Mouse (Mus musculus) lung, embryonic 15.5 days (tissue): ENCODE data around the gene Tgfbr3l. TPM values are rescaled to one million over a fixed set of nuclear protein-coding genes. Genes with fewer than 3 reads are reported as not detected.

Experiments
- ATAC-seq: fragments of 200-750 bp; cut with Nextera tagmentation; 2 replicates; pipeline ENCODE4 v1.8.0; 2017; ENCODE audit warnings: moderate number of reproducible peaks, borderline replicate concordance; ENCODE audit not compliant: low FRiP score, low TSS enrichment; ENCODE audit errors: extremely low read depth
- H3K27ac ChIP-seq: fragments of 300-500 bp; sonication (generic); 2 replicates; pipeline ENCODE4 v1.5.1; 2015; ENCODE audit warnings: moderate library complexity, mild to moderate bottlenecking, inconsistent platforms
- H3K27me3 ChIP-seq: fragments of 300-500 bp; sonication (generic); 2 replicates; pipeline ENCODE4 v1.6.1; 2015; ENCODE audit warnings: inconsistent platforms
- H3K36me3 ChIP-seq: fragments of 300-500 bp; sonication (generic); 2 replicates; pipeline ENCODE4 v1.6.1; 2015; ENCODE audit warnings: inconsistent platforms
- H3K4me1 ChIP-seq: fragments of 300-500 bp; sonication (generic); 2 replicates; pipeline ENCODE4 v1.6.1; 2015; ENCODE audit warnings: inconsistent platforms
- H3K4me2 ChIP-seq: fragments of 300-500 bp; sonication (generic); 2 replicates; pipeline ENCODE4 v1.6.1; 2015; ENCODE audit warnings: inconsistent platforms, mild to moderate bottlenecking, moderate library complexity
- H3K4me3 ChIP-seq: fragments of 300-500 bp; sonication (generic); 2 replicates; pipeline ENCODE4 v1.5.1; 2015; ENCODE audit warnings: mild to moderate bottlenecking, inconsistent platforms
- H3K9ac ChIP-seq: fragments of 300-500 bp; sonication (generic); 2 replicates; pipeline ENCODE4 v1.6.1; 2015; ENCODE audit warnings: inconsistent platforms
- H3K9me3 ChIP-seq: fragments of 300-500 bp; sonication (generic); 2 replicates; pipeline ENCODE4 v1.6.1; 2016; ENCODE audit warnings: inconsistent platforms
- WGBS: fragments of 180-500 bp; shearing (Covaris S2); methylation state at CpG from one replicate; pipeline ENCODE4 v1.1.7; 2015; 5-methylcytosine and 5-hydroxymethylcytosine counted together
- polyA plus RNA-seq: library from polyadenylated mRNA; unstranded; fragments of >200 nt; fragmentation: Nextera tagmentation; extraction: Ambion mirVana; gene quantifications from 2 replicates; pipeline ENCODE4 v1.2.1, GENCODE M21; 2015

Tgfbr3l gene
- polyA plus RNA-seq, result 2.5 and 3.4 TPM in 2 replicates

GRCm38 (mm10) chr8:4247951-4248540, at the start of gene Tgfbr3l:
TSS of gene Tgfbr3l (plus strand) at chr8:4248214.
- 0 out of 2 replicates have a peak within 1 kb of the TSS, but pooled peaks have one; percentile 6 for H3K9ac ChIP-seq
- no peaks in the 10 kb centered on the region for H3K9me3 ChIP-seq
- WGBS, result 73% methylated on average over 15 of the region's 15 CpGs
- H3K27me3 ChIP-seq, result no peaks in the 10 kb centered on the region
- H3K4me2 ChIP-seq, result no peak within 1 kb of the TSS
- H3K27ac ChIP-seq, result no peak within 1 kb of the TSS
- peaks cover 48% of the 10 kb centered on the region for H3K36me3 ChIP-seq
- peaks cover 19% of the 10 kb centered on the region for H3K4me1 ChIP-seq
- no peak for ATAC-seq
- no peak within 1 kb of the TSS for H3K4me3 ChIP-seq

GRCm38 (mm10) chr8:4201321-4201720, 46.7 kb upstream of the Tgfbr3l start:
- Histone ChIP-seq H3K9me3 (no peaks in the 10 kb centered on the region), H3K4me2 (no peak overlapping the region), H3K4me3 (no peak overlapping the region), H3K27ac (no peak overlapping the region), H3K36me3 (0 out of 2 replicates have a peak, but pooled peaks cover 2% of the 10 kb centered on the region), H3K4me1 (peaks cover 8% of the 10 kb centered on the region), H3K27me3 (peaks cover 14% of the 10 kb centered on the region), H3K9ac (no peak overlapping the region)
- ATAC-seq, result no peak
- WGBS, result 54% methylated on average over 2 of the region's 2 CpGs

GRCm38 (mm10) chr8:4205246-4206123, 42.5 kb upstream of the Tgfbr3l start:
- 35% methylated on average over 38 of the region's 38 CpGs for WGBS
- H3K36me3 ChIP-seq, result peaks cover 6% of the 10 kb centered on the region; the same call in 1 of the 2 replicates
- H3K4me2 ChIP-seq, result peak overlapping the region; percentile 28
- H3K4me1 ChIP-seq, result peaks cover 16% of the 10 kb centered on the region
- H3K9me3 ChIP-seq, result no peaks in the 10 kb centered on the region
- H3K9ac ChIP-seq, result no peak overlapping the region
- peaks cover 17% of the 10 kb centered on the region for H3K27me3 ChIP-seq
- no peak overlapping the region for H3K27ac ChIP-seq
- no peak for ATAC-seq
- no peak overlapping the region for H3K4me3 ChIP-seq

GRCm38 (mm10) chr8:4206182-4207015, 41.6 kb upstream of the Tgfbr3l start:
- no peaks in the 10 kb centered on the region for H3K9me3 ChIP-seq
- H3K36me3 ChIP-seq, result peaks cover 6% of the 10 kb centered on the region; the same call in 1 of the 2 replicates
- ATAC-seq, result 0 out of 2 replicates have a peak, but pooled peaks have one; percentile 35
- WGBS, result 24% methylated on average over 44 of the region's 44 CpGs
- peak overlapping the region; percentile 10; the same call in 1 of the 2 replicates for H3K9ac ChIP-seq
- peaks cover 16% of the 10 kb centered on the region for H3K4me1 ChIP-seq
- no peak overlapping the region for H3K27ac ChIP-seq
- H3K4me2 ChIP-seq, result peak overlapping the region; percentile 28
- H3K4me3 ChIP-seq, result no peak overlapping the region
- peaks cover 17% of the 10 kb centered on the region for H3K27me3 ChIP-seq

GRCm38 (mm10) chr8:4207016-4207350, 41.0 kb upstream of the Tgfbr3l start:
- ATAC-seq, result no peak
- Histone ChIP-seq H3K4me2 (peak overlapping the region; percentile 28; the same call in 1 of the 2 replicates), H3K27ac (no peak overlapping the region), H3K9ac (0 out of 2 replicates have a peak overlapping the region, but pooled peaks have one; percentile 10), H3K4me1 (peaks cover 16% of the 10 kb centered on the region), H3K36me3 (peaks cover 6% of the 10 kb centered on the region; the same call in 1 of the 2 replicates), H3K27me3 (peaks cover 17% of the 10 kb centered on the region), H3K4me3 (no peak overlapping the region), H3K9me3 (no peaks in the 10 kb centered on the region)
- WGBS, result 72% methylated on average over 2 of the region's 2 CpGs

- no peak overlapping the region for H3K27ac ChIP-seq
- no peaks in the 10 kb centered on the region for H3K9me3 ChIP-seq
- H3K27me3 ChIP-seq, result peaks cover 17% of the 10 kb centered on the region
- no peak overlapping the region for H3K4me3 ChIP-seq
- no peak overlapping the region for H3K4me2 ChIP-seq
- no peak for ATAC-seq
- peaks cover 37% of the 10 kb centered on the region for H3K4me1 ChIP-seq
- peaks cover 6% of the 10 kb centered on the region; the same call in 1 of the 2 replicates for H3K36me3 ChIP-seq
- no peak overlapping the region for H3K9ac ChIP-seq
- WGBS, result 60% methylated on average over 6 of the region's 6 CpGs
Observed at GRCm38 (mm10) chr8:4211097-4211496, 36.9 kb upstream of the Tgfbr3l start.

- Histone ChIP-seq H3K9me3 (no peaks in the 10 kb centered on the region), H3K9ac (peak overlapping the region; percentile 36), H3K27ac (peak overlapping the region; percentile 85), H3K4me3 (peak overlapping the region; percentile 41), H3K4me2 (peak overlapping the region; percentile 84), H3K27me3 (peaks cover 28% of the 10 kb centered on the region), H3K4me1 (peaks cover 36% of the 10 kb centered on the region), H3K36me3 (peaks cover 6% of the 10 kb centered on the region; the same call in 1 of the 2 replicates)
- peak; percentile 10; the same call in 1 of the 2 replicates for ATAC-seq
- under 1% methylated on average over 25 of the region's 25 CpGs for whole genome bisulfite sequencing
Observed at GRCm38 (mm10) chr8:4212809-4213209, 35.2 kb upstream of the Tgfbr3l start.

- WGBS, result 2% methylated on average over 18 of the region's 18 CpGs
- Histone ChIP-seq H3K36me3 (peaks cover 6% of the 10 kb centered on the region; the same call in 1 of the 2 replicates), H3K4me3 (peak overlapping the region; percentile 41), H3K9me3 (no peaks in the 10 kb centered on the region), H3K27me3 (peaks cover 34% of the 10 kb centered on the region), H3K27ac (peak overlapping the region; percentile 85), H3K4me1 (peaks cover 36% of the 10 kb centered on the region), H3K9ac (peak overlapping the region; percentile 36), H3K4me2 (peak overlapping the region; percentile 84)
- peak; percentile 70 for ATAC-seq
Observed at GRCm38 (mm10) chr8:4213210-4214005, 34.6 kb upstream of the Tgfbr3l start.

GRCm38 (mm10) chr8:4214006-4214980, 33.7 kb upstream of the Tgfbr3l start:
- Histone ChIP-seq H3K9ac (peak overlapping the region; percentile 36; the same call in 1 of the 2 replicates), H3K4me1 (peaks cover 36% of the 10 kb centered on the region), H3K4me2 (peak overlapping the region; percentile 84), H3K4me3 (peak overlapping the region; percentile 41), H3K9me3 (no peaks in the 10 kb centered on the region), H3K27ac (peak overlapping the region; percentile 85), H3K27me3 (peaks cover 36% of the 10 kb centered on the region), H3K36me3 (peaks cover 6% of the 10 kb centered on the region; the same call in 1 of the 2 replicates)
- 5% methylated on average over 33 of the region's 33 CpGs for WGBS
- ATAC-seq, result peak; percentile 80

- H3K4me1 ChIP-seq, result peaks cover 36% of the 10 kb centered on the region
- H3K9ac ChIP-seq, result peak overlapping the region; percentile 60
- peak overlapping the region; percentile 67 for H3K4me2 ChIP-seq
- 8% methylated on average over 18 of the region's 18 CpGs for WGBS
- peak overlapping the region; percentile 49 for H3K4me3 ChIP-seq
- H3K27ac ChIP-seq, result no peak overlapping the region
- no peaks in the 10 kb centered on the region for H3K36me3 ChIP-seq
- no peak for ATAC-seq
- peaks cover 36% of the 10 kb centered on the region for H3K27me3 ChIP-seq
- no peaks in the 10 kb centered on the region for H3K9me3 ChIP-seq
Observed at GRCm38 (mm10) chr8:4216296-4216695, 31.7 kb upstream of the Tgfbr3l start.
